Mouse (Mus musculus): ENCODE measurements at regions not wholly inside any gene's neighbourhood (a gene's known extent, or its start where the extent isn't known, plus 50 kb on each side); places are given as distances from the start of the nearest gene placed in this dataset.
A peak's percentile ranks its signal among the peaks of the same experiment; 100 is the strongest.

GRCm38 (mm10) chr7:37005701-37006100 is 307.8 kb downstream of the Tshz3 start:
- H3K9ac ChIP-seq (ENCODE audit: low read depth, low read length): no peak overlapping the region
- no peaks in the 10 kb centered on the region for H3K36me3 ChIP-seq (ENCODE audit: control insufficient read depth, insufficient read depth, low read length)
- no peak for DNase-seq (ENCODE audit: low spot score)
- H3K4me3 ChIP-seq (ENCODE audit: low read depth, low read length): no peak overlapping the region
- H3K27ac ChIP-seq (ENCODE audit: low read depth, low read length): no peak overlapping the region
- H3K4me2 ChIP-seq (replicated peaks; ENCODE audit: low read depth, low read length): no peak overlapping the region
- H3K27me3 ChIP-seq (ENCODE audit: control insufficient read depth, insufficient read depth, low read length): no peaks in the 10 kb centered on the region
- 95% methylated on average over 2 of the region's 2 CpGs for WGBS
- no peaks in the 10 kb centered on the region for H3K4me1 ChIP-seq (replicated peaks; ENCODE audit: control insufficient read depth, insufficient read depth, low read length)
- ATAC-seq (ENCODE audit: low FRiP score): no peak
- no peaks in the 10 kb centered on the region for H3K9me3 ChIP-seq (ENCODE audit: control insufficient read depth, low read length)

DNA sequence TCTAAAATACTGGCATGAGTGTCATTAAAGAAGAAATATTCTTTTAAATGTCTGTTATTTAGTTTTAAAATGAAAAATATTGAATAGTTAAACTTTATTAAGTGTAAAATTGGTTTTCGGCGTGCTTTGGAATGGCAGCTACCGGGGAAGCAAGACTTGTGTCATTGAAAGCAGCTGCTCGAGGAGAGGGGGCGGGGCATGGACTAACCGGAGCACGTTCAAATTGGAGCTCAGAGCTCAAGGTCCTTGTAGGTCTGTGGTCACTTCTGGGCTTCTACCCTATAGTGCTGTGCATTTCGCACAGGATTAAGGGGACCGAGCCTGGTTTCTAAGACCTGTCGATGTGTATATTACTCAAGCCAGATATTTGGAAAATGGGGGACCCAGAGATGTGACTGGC is 309.0 kb downstream of the Tshz3 start:
- no peak for ATAC-seq (ENCODE audit: low FRiP score)
- WGBS: 64% methylated on average over 10 of the region's 10 CpGs

DNA sequence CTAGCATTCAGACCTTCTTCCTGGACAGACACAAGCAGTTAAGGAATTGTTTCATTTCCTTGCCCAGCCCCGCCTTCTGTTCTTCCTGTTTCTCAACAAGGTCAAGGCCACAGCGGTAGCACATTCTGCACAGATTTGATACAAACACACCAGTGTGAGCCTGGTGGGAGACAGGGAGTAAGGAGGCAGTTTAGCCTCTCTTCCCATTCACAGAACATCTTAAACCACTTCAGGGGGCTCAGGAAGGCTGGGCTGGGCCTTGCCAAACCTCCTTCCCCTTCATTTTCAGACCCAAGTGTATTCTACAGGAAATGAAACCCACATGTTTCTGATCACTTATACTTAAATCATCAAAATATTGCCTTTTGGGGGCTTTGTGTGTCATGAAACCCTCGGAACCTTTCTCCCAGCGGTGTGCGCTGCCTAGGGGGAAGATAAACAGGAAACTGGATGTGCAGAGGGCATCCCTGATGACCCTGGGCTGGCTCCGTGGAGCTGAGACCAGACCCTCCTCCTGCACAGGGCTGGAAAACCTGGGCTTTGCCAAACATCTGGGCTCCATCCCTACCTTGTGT is 313.3 kb downstream of the Tshz3 start:
- WGBS: 64% methylated on average over 6 of the region's 6 CpGs
- ATAC-seq (ENCODE audit: low FRiP score): no peak
- DNase-seq (ENCODE audit: low spot score): peak; percentile 22

More for the DNA sequence above, 309.0 kb downstream of the Tshz3 start:
- no peaks in the 10 kb centered on the region for H3K36me3 ChIP-seq (ENCODE audit: control insufficient read depth, insufficient read depth, low read length)
- no peak for DNase-seq (ENCODE audit: low spot score)
- no peak overlapping the region for H3K9ac ChIP-seq (ENCODE audit: low read depth, low read length)
- no peaks in the 10 kb centered on the region for H3K27me3 ChIP-seq (ENCODE audit: control insufficient read depth, insufficient read depth, low read length)
- H3K9me3 ChIP-seq (ENCODE audit: control insufficient read depth, low read length): no peaks in the 10 kb centered on the region
- H3K4me3 ChIP-seq (ENCODE audit: low read depth, low read length): no peak overlapping the region
- no peaks in the 10 kb centered on the region for H3K4me1 ChIP-seq (replicated peaks; ENCODE audit: control insufficient read depth, insufficient read depth, low read length)
- no peak overlapping the region for H3K4me2 ChIP-seq (replicated peaks; ENCODE audit: low read depth, low read length)
- H3K27ac ChIP-seq (ENCODE audit: low read depth, low read length): no peak overlapping the region

DNA sequence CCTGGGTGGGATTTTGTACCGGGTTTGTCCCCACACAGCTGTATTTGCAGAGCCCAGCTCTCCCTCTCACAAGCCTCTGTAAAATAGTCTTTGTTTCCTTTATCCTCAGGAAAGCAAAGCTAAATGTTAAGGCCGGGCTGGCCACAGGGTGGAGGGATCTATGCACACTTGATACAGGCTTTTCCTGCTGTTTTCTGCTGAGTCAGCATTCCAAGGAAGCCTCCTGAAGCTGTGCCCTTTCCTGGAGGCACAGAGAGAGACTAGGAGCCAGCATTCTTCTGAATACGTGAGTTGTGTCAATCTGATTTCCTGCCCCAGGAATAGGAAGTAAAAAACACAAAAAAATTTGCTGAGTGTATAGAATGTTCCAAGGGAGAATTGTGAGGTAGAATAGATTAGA is 322.2 kb downstream of the Tshz3 start:
- H3K4me3 ChIP-seq (ENCODE audit: low read depth, low read length): no peak overlapping the region
- no peak overlapping the region for H3K27ac ChIP-seq (ENCODE audit: low read depth, low read length)
- H3K4me2 ChIP-seq (replicated peaks; ENCODE audit: low read depth, low read length): no peak overlapping the region
- ATAC-seq (ENCODE audit: low FRiP score) (no peak), DNase-seq (ENCODE audit: low spot score) (peak; percentile 26)
- no peaks in the 10 kb centered on the region for H3K36me3 ChIP-seq (ENCODE audit: control insufficient read depth, insufficient read depth, low read length)
- no peaks in the 10 kb centered on the region for H3K27me3 ChIP-seq (ENCODE audit: control insufficient read depth, insufficient read depth, low read length)
- no peaks in the 10 kb centered on the region for H3K4me1 ChIP-seq (replicated peaks; ENCODE audit: control insufficient read depth, insufficient read depth, low read length)
- no peaks in the 10 kb centered on the region for H3K9me3 ChIP-seq (ENCODE audit: control insufficient read depth, low read length)
- no peak overlapping the region for H3K9ac ChIP-seq (ENCODE audit: low read depth, low read length)
- 45% methylated on average over 3 of the region's 3 CpGs for WGBS

More for the DNA sequence above, 313.3 kb downstream of the Tshz3 start:
- H3K36me3 ChIP-seq (ENCODE audit: control insufficient read depth, insufficient read depth, low read length): no peaks in the 10 kb centered on the region
- H3K9ac ChIP-seq (ENCODE audit: low read depth, low read length): no peak overlapping the region
- H3K4me2 ChIP-seq (replicated peaks; ENCODE audit: low read depth, low read length): no peak overlapping the region
- no peaks in the 10 kb centered on the region for H3K27me3 ChIP-seq (ENCODE audit: control insufficient read depth, insufficient read depth, low read length)
- no peaks in the 10 kb centered on the region for H3K4me1 ChIP-seq (replicated peaks; ENCODE audit: control insufficient read depth, insufficient read depth, low read length)
- no peak overlapping the region for H3K27ac ChIP-seq (ENCODE audit: low read depth, low read length)
- no peaks in the 10 kb centered on the region for H3K9me3 ChIP-seq (ENCODE audit: control insufficient read depth, low read length)
- no peak overlapping the region for H3K4me3 ChIP-seq (ENCODE audit: low read depth, low read length)

GRCm38 (mm10) chr7:37024501-37025025 is 326.6 kb downstream of the Tshz3 start:
- 89% methylated on average over 7 of the region's 7 CpGs for WGBS

DNA sequence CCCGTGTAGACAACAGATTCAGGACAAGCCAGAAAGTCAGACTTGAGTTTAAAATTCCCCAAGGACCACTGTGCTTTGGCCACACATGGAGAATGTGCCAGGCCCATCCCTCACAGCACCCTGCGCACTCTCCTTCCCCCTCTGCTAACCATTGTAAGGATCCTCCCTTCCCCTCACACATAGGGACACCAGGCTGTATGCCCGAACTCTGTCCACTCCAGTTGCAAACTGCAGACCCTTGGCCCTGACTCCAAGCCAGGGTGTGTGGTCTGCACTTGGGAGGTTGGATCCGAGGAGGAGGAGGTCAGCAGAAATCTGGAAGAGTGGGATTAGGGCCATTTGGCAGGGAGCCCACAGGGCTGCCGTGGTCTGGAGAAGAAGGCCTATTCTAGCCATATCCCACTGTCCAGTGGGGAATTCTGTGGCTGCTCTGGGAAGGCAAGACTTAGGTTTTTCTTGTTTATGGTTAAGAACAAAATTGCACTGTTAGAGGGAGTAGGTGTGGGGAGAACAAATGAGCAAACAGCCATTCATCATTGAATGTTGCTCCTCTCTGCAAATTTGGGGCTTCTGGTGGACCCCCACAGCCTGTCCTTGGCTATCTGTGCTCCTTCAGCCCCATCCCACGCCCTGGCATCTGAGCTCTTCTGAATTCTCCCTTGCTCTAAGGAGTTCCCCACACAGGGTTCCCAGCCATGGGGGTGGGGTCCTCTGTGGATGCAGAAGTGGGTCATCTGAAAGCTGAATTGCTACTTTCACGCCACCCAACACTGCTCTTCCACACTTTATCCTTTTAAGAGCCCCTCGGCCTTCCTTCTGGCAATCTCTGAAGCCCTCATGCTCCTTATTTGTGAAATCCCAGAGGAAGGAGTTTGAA is 366.9 kb downstream of the Tshz3 start:
- Histone ChIP-seq H3K9me3 (ENCODE audit: control insufficient read depth, low read length) (no peaks in the 10 kb centered on the region), H3K4me2 (replicated peaks; ENCODE audit: low read depth, low read length) (no peak overlapping the region), H3K27ac (ENCODE audit: low read depth, low read length) (no peak overlapping the region), H3K4me3 (ENCODE audit: low read depth, low read length) (no peak overlapping the region), H3K36me3 (ENCODE audit: control insufficient read depth, insufficient read depth, low read length) (no peaks in the 10 kb centered on the region), H3K4me1 (replicated peaks; ENCODE audit: control insufficient read depth, insufficient read depth, low read length) (no peaks in the 10 kb centered on the region), H3K9ac (ENCODE audit: low read depth, low read length) (no peak overlapping the region), H3K27me3 (ENCODE audit: control insufficient read depth, insufficient read depth, low read length) (no peaks in the 10 kb centered on the region)
- no peak for DNase-seq (ENCODE audit: low spot score)
- no peak for ATAC-seq (ENCODE audit: low FRiP score)
- 85% methylated on average over 8 of the region's 8 CpGs for WGBS

More at GRCm38 (mm10) chr7:37024501-37025025, 326.6 kb downstream of the Tshz3 start:
- Histone ChIP-seq H3K4me3 (ENCODE audit: low read depth, low read length) (no peak overlapping the region), H3K36me3 (ENCODE audit: control insufficient read depth, insufficient read depth, low read length) (no peaks in the 10 kb centered on the region), H3K9ac (ENCODE audit: low read depth, low read length) (no peak overlapping the region), H3K27ac (ENCODE audit: low read depth, low read length) (no peak overlapping the region), H3K9me3 (ENCODE audit: control insufficient read depth, low read length) (no peaks in the 10 kb centered on the region), H3K27me3 (ENCODE audit: control insufficient read depth, insufficient read depth, low read length) (no peaks in the 10 kb centered on the region), H3K4me2 (replicated peaks; ENCODE audit: low read depth, low read length) (no peak overlapping the region), H3K4me1 (replicated peaks; ENCODE audit: control insufficient read depth, insufficient read depth, low read length) (no peaks in the 10 kb centered on the region)
- DNase-seq (ENCODE audit: low spot score) (no peak), ATAC-seq (ENCODE audit: low FRiP score) (no peak)

- Histone ChIP-seq H3K36me3 (ENCODE audit: control insufficient read depth, insufficient read depth, low read length) (no peaks in the 10 kb centered on the region), H3K27me3 (ENCODE audit: control insufficient read depth, insufficient read depth, low read length) (no peaks in the 10 kb centered on the region), H3K4me3 (ENCODE audit: low read depth, low read length) (no peak overlapping the region), H3K4me1 (replicated peaks; ENCODE audit: control insufficient read depth, insufficient read depth, low read length) (no peaks in the 10 kb centered on the region), H3K4me2 (replicated peaks; ENCODE audit: low read depth, low read length) (no peak overlapping the region), H3K9me3 (ENCODE audit: control insufficient read depth, low read length) (no peaks in the 10 kb centered on the region), H3K27ac (ENCODE audit: low read depth, low read length) (no peak overlapping the region), H3K9ac (ENCODE audit: low read depth, low read length) (no peak overlapping the region)
- ATAC-seq (ENCODE audit: low FRiP score): no peak
- no peak for DNase-seq (ENCODE audit: low spot score)
- WGBS: 69% methylated on average over 6 of the region's 6 CpGs
Measured at GRCm38 (mm10) chr7:37077698-37078097, 379.8 kb downstream of the Tshz3 start.

DNA sequence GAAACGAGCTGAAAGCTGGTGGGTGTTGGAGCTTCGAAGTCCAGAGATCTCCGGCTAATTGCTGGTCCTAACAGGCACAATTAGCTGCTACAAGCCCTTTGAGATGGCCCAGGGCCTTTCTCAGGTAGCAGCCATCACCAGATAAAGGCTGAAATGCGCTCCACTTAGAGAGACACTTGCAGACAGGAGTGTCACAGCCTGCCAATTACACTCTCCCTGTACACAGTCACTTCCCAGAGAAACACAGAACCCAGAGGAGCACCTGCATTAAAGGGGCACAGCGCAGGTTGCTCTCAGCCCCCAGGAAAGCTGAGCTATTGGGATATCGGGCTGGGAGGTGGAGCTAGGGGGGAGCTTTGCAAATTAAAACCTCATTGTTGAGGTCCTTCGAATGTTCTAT is 380.2 kb downstream of the Tshz3 start:
- no peaks in the 10 kb centered on the region for H3K27me3 ChIP-seq (ENCODE audit: control insufficient read depth, insufficient read depth, low read length)
- no peak overlapping the region for H3K27ac ChIP-seq (ENCODE audit: low read depth, low read length)
- DNase-seq (ENCODE audit: low spot score): no peak
- H3K36me3 ChIP-seq (ENCODE audit: control insufficient read depth, insufficient read depth, low read length): no peaks in the 10 kb centered on the region
- no peak overlapping the region for H3K4me3 ChIP-seq (ENCODE audit: low read depth, low read length)
- H3K9me3 ChIP-seq (ENCODE audit: control insufficient read depth, low read length): no peaks in the 10 kb centered on the region
- H3K9ac ChIP-seq (ENCODE audit: low read depth, low read length): no peak overlapping the region
- H3K4me2 ChIP-seq (replicated peaks; ENCODE audit: low read depth, low read length): no peak overlapping the region
- no peak for ATAC-seq (ENCODE audit: low FRiP score)
- H3K4me1 ChIP-seq (replicated peaks; ENCODE audit: control insufficient read depth, insufficient read depth, low read length): no peaks in the 10 kb centered on the region
- 75% methylated on average over 7 of the region's 7 CpGs for WGBS

DNA sequence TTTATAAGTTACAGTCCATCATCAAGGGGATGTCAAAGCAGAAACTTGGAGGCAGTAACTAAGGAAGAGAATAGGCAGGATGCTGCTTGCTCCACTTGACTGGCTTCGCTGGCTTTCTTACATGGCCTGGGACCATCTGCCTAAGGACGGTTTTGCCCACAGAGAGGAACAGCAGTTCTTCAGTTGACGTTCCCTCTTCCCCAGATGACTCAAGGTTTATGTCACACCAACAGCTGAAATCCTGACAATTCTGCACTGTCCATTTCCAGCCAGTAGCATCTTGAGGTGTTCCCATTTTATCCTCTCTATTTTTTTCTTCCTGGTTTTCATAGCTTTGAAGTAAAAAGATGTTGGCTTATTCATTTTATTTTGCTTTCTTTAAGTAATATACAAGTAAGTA is 391.8 kb downstream of the Tshz3 start:
- WGBS: 90% methylated on average over 3 of the region's 3 CpGs
- H3K27me3 ChIP-seq (ENCODE audit: control insufficient read depth, insufficient read depth, low read length): no peaks in the 10 kb centered on the region
- no peaks in the 10 kb centered on the region for H3K9me3 ChIP-seq (ENCODE audit: control insufficient read depth, low read length)

More for the DNA sequence above, 391.8 kb downstream of the Tshz3 start:
- Histone ChIP-seq H3K36me3 (ENCODE audit: control insufficient read depth, insufficient read depth, low read length) (no peaks in the 10 kb centered on the region), H3K9ac (ENCODE audit: low read depth, low read length) (no peak overlapping the region), H3K27ac (ENCODE audit: low read depth, low read length) (no peak overlapping the region), H3K4me1 (replicated peaks; ENCODE audit: control insufficient read depth, insufficient read depth, low read length) (no peaks in the 10 kb centered on the region), H3K4me2 (replicated peaks; ENCODE audit: low read depth, low read length) (no peak overlapping the region), H3K4me3 (ENCODE audit: low read depth, low read length) (no peak overlapping the region)
- DNase-seq (ENCODE audit: low spot score) (no peak), ATAC-seq (ENCODE audit: low FRiP score) (no peak)

All from hindbrain, embryonic 11.5 days (tissue).